Mouse (Mus musculus) megakaryocyte-erythroid progenitor cell, adult 5-6 weeks (primary cell): ENCODE results near the gene Dek. TPM values are rescaled to one million over a fixed set of nuclear protein-coding genes. Genes with fewer than 3 reads are reported as not detected.

ENCODE experiments used
- ATAC-seq: replicated peaks from 2 replicates; pipeline ENCODE4 v1.8.0; 2016; ENCODE audit warnings: mild to moderate bottlenecking, inconsistent platforms; ENCODE audit not compliant: severe bottlenecking, poor library complexity, low FRiP score, low TSS enrichment
- total RNA-seq, 2 experiments: library from RNA; stranded (forward) in 1 of 2; stranded (reverse) in 1 of 2; fragments of 200-1000, 215-1000 nt in 1 of 2; fragments of >200 nt in 1 of 2; fragmentation: Nextera tagmentation in 1 of 2; gene quantifications; 2 replicates each; pipeline ENCODE4 v1.2.3; 2014 to 2017

Gene Dek
- total RNA-seq, 2 experiments from 2014 or later: 281 to 706 TPM

DNA sequence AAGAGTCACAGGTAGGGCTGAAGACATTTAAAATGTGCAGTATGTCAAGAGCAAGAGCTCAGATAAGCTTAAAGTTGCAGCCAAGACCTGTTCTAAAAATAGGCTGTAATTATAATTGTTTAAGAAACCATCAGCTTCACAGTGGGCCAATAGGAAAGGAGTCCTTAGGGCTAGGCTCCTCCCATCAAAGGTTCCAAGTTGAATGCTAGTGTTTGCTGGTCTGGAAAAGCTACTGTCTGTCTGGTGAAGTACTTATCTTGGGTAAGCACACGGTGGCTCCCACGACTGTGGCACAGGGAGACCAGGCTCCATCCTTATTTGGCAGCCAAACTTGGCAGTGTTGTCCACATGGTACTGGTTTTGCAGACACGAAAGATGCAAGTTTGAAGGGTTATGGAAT, 6.9 kb upstream of the Dek start:
- ATAC-seq: peak; percentile 97

DNA sequence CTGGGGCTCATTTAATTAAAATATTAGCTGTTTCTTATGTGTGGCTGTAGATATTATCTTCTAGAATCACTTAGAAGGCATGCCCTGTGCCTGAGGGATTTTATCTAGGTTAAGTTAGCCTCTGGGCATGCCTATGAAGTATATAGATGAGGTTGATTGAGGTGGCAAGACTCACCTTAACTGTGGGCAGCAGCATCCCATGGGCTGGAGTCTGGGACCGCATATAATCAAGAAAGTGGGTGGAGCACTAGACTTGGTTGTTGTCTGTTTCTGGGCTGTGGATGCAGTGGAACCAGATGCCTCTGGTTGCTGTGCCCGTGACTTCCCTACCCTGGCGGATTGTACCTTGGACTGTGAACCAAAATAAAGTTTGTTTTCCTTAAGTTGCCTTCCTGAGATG, 6.1 kb upstream of the Dek start:
- no peak for ATAC-seq

DNA sequence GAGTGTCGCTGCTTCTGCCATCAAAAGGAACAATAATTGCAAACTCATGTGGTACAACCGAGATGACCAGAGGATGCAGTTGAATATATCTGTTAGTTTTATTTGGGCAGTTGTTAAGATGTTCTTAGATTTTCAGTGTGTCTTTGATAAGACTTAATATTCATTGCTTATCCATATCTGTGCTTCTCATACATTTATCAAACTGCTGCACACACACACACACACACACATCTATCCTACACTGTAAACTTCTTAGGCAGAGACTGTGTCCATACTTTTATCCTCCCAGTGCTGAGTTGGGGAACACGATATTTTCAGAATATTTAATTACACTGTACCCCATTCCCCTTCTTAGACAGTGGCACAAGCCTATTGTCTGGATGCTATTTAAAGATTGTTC, 5.2 kb upstream of the Dek start:
- ATAC-seq: no peak

DNA sequence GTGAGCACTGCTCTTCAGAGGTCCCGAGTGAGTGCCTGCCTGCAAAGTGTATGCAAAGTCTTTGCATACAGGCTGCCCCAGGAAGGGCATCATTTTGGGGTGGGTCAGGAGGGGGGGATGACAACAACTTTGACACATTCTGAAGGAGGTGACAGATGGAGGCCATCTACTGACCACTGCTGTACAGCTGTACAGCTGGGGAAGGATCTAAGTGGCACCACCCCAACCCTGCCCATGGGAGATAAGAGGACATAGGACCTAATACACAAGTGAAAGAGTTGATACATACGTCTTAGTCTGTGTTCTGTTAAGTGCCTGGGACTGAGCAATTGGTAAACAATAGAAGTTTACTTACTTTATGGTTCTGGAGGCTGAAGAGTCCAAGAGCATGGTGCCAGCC, 3.2 kb upstream of the Dek start:
- ATAC-seq: peak; percentile 45; the same call in 1 of the 2 replicates

DNA sequence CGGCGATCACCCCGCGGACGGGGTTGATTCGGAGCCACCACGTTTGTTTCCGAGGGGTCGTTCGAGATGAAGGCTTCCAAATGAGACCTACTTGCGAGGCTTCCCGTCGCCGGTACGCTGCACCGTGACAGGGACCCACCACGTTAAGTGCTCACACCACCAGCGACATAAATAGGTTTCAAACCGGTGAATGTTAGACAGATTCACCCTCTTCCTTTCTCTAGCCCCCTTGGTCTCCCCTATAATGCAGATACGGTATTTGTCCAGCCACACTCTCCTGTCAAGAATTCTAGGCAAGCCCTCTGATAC, 533 bp upstream of the Dek start:
- ATAC-seq: peak; percentile 18; the same call in 1 of the 2 replicates

DNA sequence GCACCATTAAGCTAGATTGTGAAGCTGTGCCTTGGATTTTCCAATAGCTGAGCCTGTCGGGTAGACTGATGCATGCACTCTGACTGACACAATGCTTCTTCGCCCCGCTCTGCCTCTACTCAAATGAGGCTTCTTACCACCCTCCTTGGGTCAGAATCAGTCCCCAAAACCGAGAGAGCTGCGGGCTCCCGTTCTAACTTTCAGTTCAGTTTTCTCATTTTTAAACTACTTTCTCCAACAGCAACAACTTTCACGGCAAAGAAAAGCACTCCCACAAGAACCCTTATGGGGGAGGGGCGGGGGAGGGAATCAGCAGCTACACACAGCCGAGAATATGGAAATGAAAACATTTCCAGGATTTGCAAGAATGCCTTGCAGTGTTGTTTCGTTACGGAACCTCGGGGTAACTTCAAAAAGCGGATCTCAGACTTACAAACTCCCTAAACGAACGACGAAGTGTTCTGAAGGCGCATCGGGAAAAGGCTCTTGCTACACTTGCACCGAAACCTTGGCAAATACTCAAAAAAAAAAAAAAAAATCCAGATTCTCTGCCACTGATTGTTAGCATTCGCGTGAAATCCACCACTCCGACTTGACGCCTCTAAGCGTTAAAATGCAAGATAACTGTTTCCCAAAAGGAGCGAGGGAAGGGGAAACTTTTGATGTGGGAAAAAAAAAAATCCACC, 1.0 kb downstream of the Dek start:
- no peak for ATAC-seq

DNA sequence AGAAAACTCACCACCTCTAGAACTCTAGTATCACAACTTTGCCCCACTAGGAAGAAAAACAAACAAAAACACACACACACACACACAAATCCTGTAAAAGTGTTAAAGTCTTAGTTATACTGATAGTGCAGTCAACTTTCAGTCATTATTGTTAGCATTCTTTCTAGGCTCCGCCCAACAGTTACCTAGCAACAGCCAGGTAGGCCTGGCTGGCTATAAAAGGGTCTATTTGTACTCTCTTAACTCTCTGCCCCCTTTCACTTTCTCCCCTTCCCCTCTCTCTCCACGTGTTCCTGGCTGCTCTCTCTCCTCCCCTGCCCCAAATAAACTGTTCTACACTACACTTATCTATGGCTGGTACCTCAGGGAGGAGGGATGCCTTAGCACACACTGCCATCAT, 1.9 kb downstream of the Dek start:
- ATAC-seq: no peak

DNA sequence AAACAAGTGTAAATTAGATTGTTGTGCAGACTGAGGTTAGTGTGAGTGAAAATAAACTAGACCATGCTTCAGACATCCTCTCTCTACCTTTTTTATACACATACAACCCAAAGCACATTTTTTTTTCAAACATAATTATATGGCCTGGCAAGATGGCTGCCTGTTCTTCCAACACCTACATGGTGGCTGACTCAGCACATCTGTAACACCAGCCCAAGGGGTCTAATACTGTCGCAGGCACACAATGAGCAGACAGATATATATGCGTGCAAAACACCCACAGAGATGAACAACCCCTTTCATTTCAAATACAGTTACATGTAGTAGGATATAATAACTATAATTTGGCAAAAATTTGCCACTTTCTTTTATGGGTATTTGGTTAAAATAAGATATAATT, 5.4 kb downstream of the Dek start:
- ATAC-seq: no peak

DNA sequence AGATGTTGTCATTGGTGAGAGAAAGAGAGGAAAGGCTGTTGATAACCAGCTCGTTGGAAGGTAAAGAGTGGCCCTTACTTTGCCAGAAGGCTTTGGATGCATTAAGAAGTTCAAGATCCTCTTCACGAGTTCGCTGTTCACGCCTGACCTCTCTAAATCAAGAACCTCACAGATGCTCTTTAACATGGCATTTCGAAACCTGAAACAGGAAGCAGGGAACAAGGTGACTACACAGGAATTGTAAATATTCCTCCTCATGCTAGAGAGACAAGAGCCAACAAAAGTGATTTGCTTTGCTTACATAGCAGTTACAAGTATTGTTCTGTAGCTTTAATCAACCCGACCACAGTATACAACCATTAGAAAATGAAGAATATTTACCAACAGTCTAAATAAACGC, 6.7 kb downstream of the Dek start:
- no peak for ATAC-seq

DNA sequence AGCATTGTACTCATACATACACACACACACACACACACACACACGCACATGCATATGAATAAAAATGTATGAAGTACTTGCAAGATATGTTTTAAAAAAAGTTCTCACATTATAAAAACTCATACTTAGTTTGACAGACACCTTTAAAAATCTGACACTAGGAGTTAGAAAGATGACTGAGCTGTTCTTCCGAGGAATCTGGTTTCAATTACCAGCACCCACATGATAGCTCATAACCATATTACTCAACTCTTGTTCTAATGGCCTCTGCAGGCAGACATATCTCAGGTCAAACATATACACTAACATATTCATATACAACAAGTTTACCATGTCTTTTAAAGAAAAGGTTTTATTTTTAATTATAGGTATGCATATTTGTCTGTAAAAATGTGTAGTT, 9.4 kb downstream of the Dek start:
- no peak for ATAC-seq

DNA sequence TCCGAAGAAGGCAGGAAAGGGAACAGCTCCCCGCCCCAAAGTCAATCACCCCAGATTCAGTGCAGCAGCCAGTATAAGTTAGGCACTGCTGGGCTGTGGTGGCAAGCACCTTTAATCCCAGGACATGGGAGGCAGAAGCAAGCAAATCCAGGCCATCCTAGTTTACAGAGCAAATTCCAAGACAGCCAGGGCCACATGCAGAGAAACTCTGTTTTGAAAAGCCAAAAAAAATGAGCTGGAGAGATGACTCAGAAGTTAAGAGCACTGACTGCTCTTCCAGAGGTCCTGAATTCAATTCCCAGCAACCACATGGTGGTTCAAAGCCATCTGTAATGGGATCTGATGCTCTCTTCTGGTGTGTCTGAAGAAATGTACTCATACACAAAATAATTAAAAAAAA, 12.2 kb downstream of the Dek start:
- ATAC-seq: no peak

DNA sequence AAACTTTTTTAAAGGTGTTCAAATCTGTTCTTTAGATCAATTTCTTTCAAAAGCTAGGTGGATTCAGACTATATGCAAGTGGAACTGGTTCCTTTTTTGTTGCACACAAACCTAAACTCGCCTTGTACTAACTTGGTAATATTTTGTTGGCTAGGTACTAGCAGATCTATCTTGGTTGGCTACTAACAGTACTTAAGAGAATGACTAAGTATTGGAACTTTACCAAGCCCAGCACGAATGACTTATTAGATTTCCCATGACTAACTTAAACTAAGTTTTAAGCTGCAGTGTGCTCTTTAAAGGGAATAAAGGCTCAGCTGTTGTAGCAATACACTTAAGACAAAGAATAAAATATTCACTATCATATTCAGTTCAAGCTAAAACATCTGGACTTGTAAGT, 16.7 kb downstream of the Dek start:
- ATAC-seq: no peak

DNA sequence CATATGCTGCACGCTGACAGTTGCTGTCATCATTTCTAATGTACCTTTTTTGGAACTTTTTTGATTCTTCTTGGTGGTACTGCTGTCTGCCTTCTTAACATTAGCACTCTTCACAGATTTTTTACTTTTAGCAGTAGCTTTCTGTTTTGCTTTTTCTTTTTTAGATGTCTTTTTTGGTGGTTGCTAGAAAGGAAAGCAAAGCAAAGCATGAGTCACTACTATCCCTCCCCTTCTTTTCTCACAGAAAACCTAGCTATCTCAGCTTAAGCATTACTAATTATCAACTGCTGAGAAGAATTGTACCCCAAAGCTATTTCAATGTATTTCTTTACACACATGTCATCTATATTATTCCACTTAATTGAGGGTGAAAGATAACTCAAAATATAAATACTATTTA, 17.6 kb downstream of the Dek start:
- ATAC-seq: no peak

DNA sequence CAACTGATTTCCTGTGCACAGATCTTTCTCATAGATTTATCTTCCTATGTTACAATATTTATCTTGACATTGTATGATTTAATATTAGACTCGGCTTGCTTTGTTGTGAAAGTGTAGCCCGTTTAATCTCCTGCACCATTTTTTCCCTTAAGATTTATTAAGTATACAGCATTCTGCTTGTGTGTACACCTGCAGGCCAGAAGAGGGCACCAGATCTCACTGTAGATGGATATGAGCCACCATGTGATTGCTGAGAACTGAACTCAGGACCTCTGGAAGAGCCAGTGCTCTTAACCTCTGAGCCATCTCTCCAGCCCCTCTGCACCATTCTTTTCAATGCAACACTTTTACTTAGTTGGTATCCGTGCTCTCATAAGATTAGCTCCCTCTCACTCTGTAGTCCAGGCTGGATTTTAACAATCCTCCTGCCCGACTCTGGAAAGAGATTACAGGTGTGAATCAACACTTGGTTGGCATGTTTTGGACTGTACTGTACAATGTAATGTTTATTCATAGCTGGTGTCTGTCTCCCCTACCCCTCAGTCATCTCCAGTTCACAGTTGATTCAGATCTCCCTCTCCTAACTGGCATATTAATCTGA, 25.0 kb downstream of the Dek start:
- no peak for ATAC-seq

DNA sequence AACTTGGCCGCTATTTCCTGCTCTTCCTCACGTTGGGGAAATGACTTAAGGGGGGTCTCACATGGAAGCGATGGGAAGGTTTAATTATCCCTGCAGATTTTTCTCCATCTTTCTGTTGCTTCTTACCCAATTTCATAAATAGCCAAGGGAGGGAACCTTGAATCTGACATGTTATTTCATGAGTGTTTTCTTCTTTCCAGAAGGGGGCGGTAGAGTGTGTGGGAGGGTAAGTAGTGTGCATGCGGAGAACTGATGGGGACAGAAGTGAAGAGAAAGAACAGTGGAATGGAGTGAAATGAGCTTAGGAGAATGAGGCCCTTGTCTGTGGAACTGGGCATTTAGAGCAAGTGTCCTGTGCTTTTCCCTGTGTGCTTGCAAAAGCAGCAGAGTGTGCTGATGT, 27.2 kb downstream of the Dek start:
- no peak for ATAC-seq

DNA sequence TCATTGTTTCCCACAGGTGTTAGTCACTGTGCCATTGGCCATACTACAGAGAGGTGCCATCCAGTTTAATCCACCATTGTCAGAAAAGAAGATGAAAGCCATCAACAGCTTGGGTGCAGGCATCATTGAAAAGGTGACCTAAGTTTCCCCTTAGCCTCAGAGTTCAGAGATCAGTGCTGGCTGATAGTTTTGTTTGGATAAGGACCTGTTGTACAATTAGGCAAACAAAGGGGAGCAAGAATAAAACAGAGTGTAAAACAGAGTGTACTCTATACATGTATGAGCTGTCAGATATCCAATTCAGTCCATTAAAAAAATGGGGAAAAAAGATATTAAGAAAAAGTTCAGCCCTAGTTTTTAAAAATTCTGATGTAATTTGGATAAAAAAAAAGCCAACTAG, 28.6 kb downstream of the Dek start:
- ATAC-seq: no peak

DNA sequence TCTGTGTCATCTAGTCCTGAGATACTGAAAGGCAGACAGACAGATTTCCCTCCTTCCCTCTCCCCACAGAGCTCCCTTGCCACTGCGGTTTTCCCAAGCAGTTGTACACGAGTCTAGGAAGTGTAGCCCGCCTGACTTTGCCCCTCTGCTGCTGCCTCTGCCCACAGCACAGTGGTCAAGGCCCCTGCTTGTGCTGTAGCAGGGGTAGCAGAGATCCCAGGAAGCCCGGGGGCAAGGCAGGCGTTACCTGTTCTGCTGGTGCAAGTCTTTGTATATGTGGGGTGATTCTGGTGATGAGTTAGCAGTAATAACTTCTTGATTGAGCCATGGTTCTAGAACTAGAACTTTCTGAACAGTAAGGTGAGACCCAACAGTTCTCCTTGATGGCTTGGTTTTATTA, 29.8 kb downstream of the Dek start:
- no peak for ATAC-seq

DNA sequence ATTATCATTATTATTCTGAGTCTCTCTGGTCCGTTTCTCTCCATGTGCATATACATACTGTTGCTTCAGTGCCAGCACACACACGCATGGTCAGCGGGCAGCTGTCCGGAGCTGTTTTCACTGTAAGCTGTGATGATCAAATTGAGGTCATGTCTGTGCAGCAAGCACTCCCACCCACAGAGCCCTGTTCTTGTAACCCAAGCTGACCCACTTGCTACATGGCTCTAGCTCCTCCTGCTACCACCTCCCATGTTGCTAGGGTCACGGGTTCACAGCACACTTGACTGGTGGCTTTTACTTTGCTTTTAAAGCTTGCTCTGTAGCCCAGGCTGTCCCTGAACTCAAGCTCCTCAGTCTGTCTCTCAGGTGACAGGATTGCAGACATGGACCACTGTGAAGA, 33.5 kb downstream of the Dek start:
- no peak for ATAC-seq

DNA sequence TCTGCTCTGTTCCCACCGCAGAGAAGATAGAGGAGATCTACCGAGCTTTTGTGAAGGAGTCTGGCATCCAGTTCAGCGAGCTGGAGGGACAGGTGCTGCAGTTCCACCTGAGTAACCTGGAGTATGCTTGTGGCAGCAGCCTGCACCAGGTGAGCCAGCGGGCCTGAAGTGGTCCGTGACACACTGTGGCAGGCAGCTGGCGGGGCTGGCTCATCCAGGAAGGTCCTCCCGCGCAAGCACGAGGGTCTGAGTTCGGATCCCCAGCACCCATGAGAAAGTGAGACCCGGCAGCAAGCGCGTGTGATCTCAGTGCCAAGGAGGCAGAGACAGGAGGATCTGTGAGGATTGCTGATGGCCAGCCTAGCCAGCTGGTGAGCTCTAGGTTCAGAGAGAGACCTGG, 34.1 kb downstream of the Dek start:
- no peak for ATAC-seq

DNA sequence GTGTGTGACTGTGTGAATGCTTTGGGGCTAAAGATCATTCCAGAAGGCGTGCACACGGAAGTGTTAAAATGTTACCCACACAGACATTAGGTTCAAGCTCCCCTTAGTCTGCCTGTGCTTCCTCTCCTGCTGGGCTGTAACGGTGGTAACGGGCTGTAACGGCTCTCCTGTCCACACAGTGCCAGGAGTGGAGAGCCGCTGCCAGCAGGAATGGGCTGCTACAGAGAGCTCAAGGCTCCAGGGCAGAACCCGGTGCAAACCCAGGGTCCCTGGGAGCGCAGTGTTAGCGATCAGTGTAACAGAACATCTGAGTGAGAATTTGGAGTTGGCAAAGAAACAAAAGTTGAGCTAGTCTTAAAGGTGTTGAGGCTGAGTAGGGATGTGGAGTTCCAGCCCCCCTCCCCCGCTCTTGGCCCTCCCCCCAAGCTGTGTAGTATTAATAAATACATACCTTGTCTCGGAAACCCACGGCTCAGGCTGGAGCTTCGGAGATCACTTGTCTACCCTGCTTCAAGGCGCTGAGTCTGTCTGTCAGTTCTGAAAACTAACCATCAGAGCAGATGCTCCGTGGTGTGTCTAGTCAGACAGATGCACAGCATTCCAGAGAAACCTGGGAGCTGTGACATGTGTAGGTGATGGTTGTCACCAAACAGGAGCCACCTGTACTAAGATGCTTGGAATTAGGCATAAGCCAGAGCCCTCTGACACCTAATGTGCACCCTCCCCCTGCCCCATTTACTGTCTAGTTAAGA, 35.5 kb downstream of the Dek start:
- no peak for ATAC-seq

DNA sequence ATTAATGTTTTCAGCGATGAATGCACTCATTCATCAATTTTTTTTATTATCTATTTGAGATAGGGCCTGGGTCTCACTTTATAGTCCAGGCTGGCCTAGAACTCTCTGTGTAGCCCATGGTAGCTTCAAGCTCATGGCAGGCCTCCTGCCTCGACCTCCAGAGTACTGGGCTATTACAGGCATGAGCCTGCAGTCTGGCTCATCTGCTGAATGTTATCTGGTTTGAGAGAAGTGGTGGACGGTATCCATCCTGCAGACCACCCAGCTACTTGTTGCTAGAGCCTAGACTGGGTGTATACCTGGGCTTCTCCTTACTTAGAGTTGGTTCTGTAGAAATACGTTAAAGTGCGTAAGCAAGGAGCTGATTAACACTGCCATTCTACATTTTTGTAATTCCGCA, 39.0 kb downstream of the Dek start:
- no peak for ATAC-seq
